9 mouse cellular contexts compared by ENCODE assay signal in genomic region chr1:193242238-193242637, GRCm38 (mm10). TPM values are rescaled to one million over a fixed set of nuclear protein-coding genes. Genes with fewer than 3 reads are reported as not detected.
DNase-seq lines count a peak whose midpoint lies in the region; ATAC-seq and TF ChIP-seq lines count a peak whose summit lies in the region.
"Had no signal": no experiment of that assay in that cellular context is flagged by ENCODE, and none has a peak within 500 bp of the region (broad histone marks: within the 10 kb centered on the region; RNA-seq: fewer than 3 reads in every experiment).

No protein-coding gene starts in this region.

- intact Hi-C loops in gastrocnemius, postnatal 36 days (cut with DNase I) = no loop called here

- H3K9ac ChIP-seq in hindbrain, postnatal 0 days (replicated peaks; ENCODE audit: low read length) = no peak overlapping the region

- no peaks in the 10 kb centered on the region for H3K4me1 ChIP-seq in hindbrain, postnatal 0 days (ENCODE audit: insufficient read depth, low read length)
- H3K4me1 ChIP-seq in hindbrain, embryonic 10.5 days (replicated peaks) = peaks cover 10% of the 10 kb centered on the region; the same call in 1 of the 2 replicates

- WGBS in hindbrain, postnatal 0 days = 58% methylated on average over 8 of the region's 8 CpGs
- 85% methylated on average over 8 of the region's 8 CpGs for WGBS in hindbrain, embryonic 10.5 days

- H3K4me3 ChIP-seq in hindbrain, postnatal 0 days (ENCODE audit: low read length) = no peak overlapping the region
- H3K4me3 ChIP-seq in hindbrain, embryonic 10.5 days = no peak overlapping the region

- H3K36me3 ChIP-seq in hindbrain, postnatal 0 days (ENCODE audit: insufficient read depth, low read length) = no peaks in the 10 kb centered on the region
- no peaks in the 10 kb centered on the region for H3K36me3 ChIP-seq in hindbrain, embryonic 10.5 days

- no peaks in the 10 kb centered on the region for H3K27me3 ChIP-seq in hindbrain, postnatal 0 days (ENCODE audit: insufficient read depth, low read length)
- H3K27me3 ChIP-seq in hindbrain, embryonic 10.5 days (ENCODE audit: insufficient read depth, poor library complexity, severe bottlenecking) = no peaks in the 10 kb centered on the region

- DNase-seq in hindbrain, postnatal 0 days (ENCODE audit: low spot score) = peak; percentile 61
- DNase-seq in hindbrain, embryonic 10.5 days (ENCODE audit: low spot score) = no peak
- DNase-seq in cerebellum, adult 18-20 months = peak; percentile 90 to 93
- peak; percentile 86 for DNase-seq in gastrocnemius, postnatal 36 days
- DNase-seq in layer of hippocampus, postnatal 36 days = peak; percentile 85 to 88
- DNase-seq in lung, postnatal 25 days (ENCODE audit: low spot score) = peak; percentile 87
- DNase-seq in testis, postnatal 14 days (ENCODE audit: low spot score) = peak; percentile 35

- ATAC-seq in hindbrain, postnatal 0 days = peak; percentile 81
- no peak for ATAC-seq in CD4-positive, CD25-positive, alpha-beta regulatory T cell, adult 4 months

- H3K27ac ChIP-seq in hindbrain, postnatal 0 days = no peak overlapping the region
- H3K27ac ChIP-seq in hindbrain, embryonic 10.5 days = no peak overlapping the region

- H3K9me3 ChIP-seq in hindbrain, postnatal 0 days (ENCODE audit: low read length) = no peaks in the 10 kb centered on the region
- H3K9me3 ChIP-seq in hindbrain, embryonic 10.5 days = no peaks in the 10 kb centered on the region

- no peak overlapping the region for H3K4me2 ChIP-seq in hindbrain, postnatal 0 days (ENCODE audit: low read depth, low read length)

- TF ChIP-seq CTCF in hindbrain, postnatal 0 days (IDR thresholded peaks at IDR 0.05; ENCODE audit: low read depth) = no peak

RNA-seq across cellular contexts. Expression of gene Hsd11b1, which starts 21.6 kb away (rescaled TPM):
- 2.3 and 2.5 TPM in 2 replicates for total RNA-seq in hindbrain, postnatal 0 days (2014; rRNA removed)
- 2.5 and 2.7 TPM in 2 replicates for polyA plus RNA-seq in hindbrain, postnatal 0 days (2015; fragmentation: Nextera tagmentation; extraction: Ambion mirVana)
- not detected in 2 replicates for polyA plus RNA-seq in hindbrain, embryonic 10.5 days (2016; fragmentation: Nextera tagmentation; extraction: Ambion mirVana)
- 1 to 10 TPM; 6.0 to 7.5 TPM for total RNA-seq in gastrocnemius, postnatal 36 days (2021)
- total RNA-seq in layer of hippocampus, postnatal 36 days (2021) = 10 to 100 TPM; 45.1 to 47.1 TPM
- polyA plus RNA-seq in CD4-positive, CD25-positive, alpha-beta regulatory T cell, adult 4 months (2017; shearing (Covaris generic)) = 100 to 1,000 TPM; 171 to 174 TPM
- polyA plus RNA-seq: embryonic facial prominence, embryonic 11.5 days had no signal

RNA-seq across cellular contexts. Expression of gene G0s2, which starts 30.8 kb away (rescaled TPM):
- 7.4 and 12.1 TPM in 2 replicates for total RNA-seq in hindbrain, postnatal 0 days (2014; rRNA removed)
- 7.0 and 9.1 TPM in 2 replicates for polyA plus RNA-seq in hindbrain, postnatal 0 days (2015; fragmentation: Nextera tagmentation; extraction: Ambion mirVana)
- 5.6 and 7.6 TPM in 2 replicates for polyA plus RNA-seq in hindbrain, embryonic 10.5 days (2016; fragmentation: Nextera tagmentation; extraction: Ambion mirVana)
- 10 to 100 TPM; 13.2 to 15.9 TPM for total RNA-seq in gastrocnemius, postnatal 36 days (2021)
- total RNA-seq in layer of hippocampus, postnatal 36 days (2021) = 10 to 100 TPM in 1 of 2 experiments, 1 to 10 TPM in 1; 6.7 to 10.2 TPM
- polyA plus RNA-seq in CD4-positive, CD25-positive, alpha-beta regulatory T cell, adult 4 months (2017; shearing (Covaris generic)) = 1 to 10 TPM; 1.1 to 1.5 TPM

RNA-seq across cellular contexts. Expression of gene Lamb3, which starts 34.7 kb away (rescaled TPM):
- 1.0 and 1.3 TPM in 2 replicates for total RNA-seq in hindbrain, postnatal 0 days (2014; rRNA removed)
- polyA plus RNA-seq in hindbrain, postnatal 0 days (2015; fragmentation: Nextera tagmentation; extraction: Ambion mirVana) = 0.36 and 0.52 TPM in 2 replicates
- 0.37 and 0.46 TPM in 2 replicates for polyA plus RNA-seq in hindbrain, embryonic 10.5 days (2016; fragmentation: Nextera tagmentation; extraction: Ambion mirVana)
- total RNA-seq in gastrocnemius, postnatal 36 days (2021) = 1 to 10 TPM; 1.9 to 2.6 TPM
- 1 to 10 TPM in 1 of 2 experiments, under 1 TPM in 1; 0.56 to 2.8 TPM for total RNA-seq in layer of hippocampus, postnatal 36 days (2021)
- polyA plus RNA-seq in CD4-positive, CD25-positive, alpha-beta regulatory T cell, adult 4 months (2017; shearing (Covaris generic)) = 10 to 100 TPM; 22.2 to 30.4 TPM

RNA-seq across cellular contexts. Expression of gene Traf3ip3, which starts 40.7 kb away (rescaled TPM):
- 0.78 and 1.5 TPM in 2 replicates for total RNA-seq in hindbrain, postnatal 0 days (2014; rRNA removed)
- 1.9 TPM in 2 replicates for polyA plus RNA-seq in hindbrain, postnatal 0 days (2015; fragmentation: Nextera tagmentation; extraction: Ambion mirVana)
- polyA plus RNA-seq in hindbrain, embryonic 10.5 days (2016; fragmentation: Nextera tagmentation; extraction: Ambion mirVana) = 1.5 and 1.8 TPM in 2 replicates
- total RNA-seq in gastrocnemius, postnatal 36 days (2021) = 1 to 10 TPM; 1.1 to 2.9 TPM
- total RNA-seq in layer of hippocampus, postnatal 36 days (2021) = 1 to 10 TPM; 1.1 to 1.3 TPM
- polyA plus RNA-seq in CD4-positive, CD25-positive, alpha-beta regulatory T cell, adult 4 months (2017; shearing (Covaris generic)) = 100 to 1,000 TPM; 367 to 455 TPM

Comparison
In these comparisons a context has a peak if more than half of its experiments do, and no peak if none do; other contexts are left out.
1. RNA of gene Hsd11b1, which starts 21.6 kb away (total RNA-seq): 45.1 to 47.1 TPM in layer of hippocampus, postnatal 36 days; 6.0 to 7.5 TPM in gastrocnemius, postnatal 36 days and 2.3 to 2.5 TPM in hindbrain, postnatal 0 days; every median in the first group is over 4 times any median in the second.